Mouse (Mus musculus) cerebellum, adult (tissue): ENCODE measurements around the gene Snrpg.
"Not testable (repeated sequence)": the region's sequence is repeated elsewhere in the genome, so short reads cannot be mapped to it uniquely, and the experiment has no call there.

Source experiments
- ATAC-seq: cut with Nextera tagmentation; 2 replicates; pipeline ENCODE4 v1.9.2; 2017; ENCODE audit warnings: mild to moderate bottlenecking, moderate library complexity, mixed read lengths; ENCODE audit not compliant: insufficient number of reproducible peaks, low FRiP score, low TSS enrichment

Snrpg gene

DNA sequence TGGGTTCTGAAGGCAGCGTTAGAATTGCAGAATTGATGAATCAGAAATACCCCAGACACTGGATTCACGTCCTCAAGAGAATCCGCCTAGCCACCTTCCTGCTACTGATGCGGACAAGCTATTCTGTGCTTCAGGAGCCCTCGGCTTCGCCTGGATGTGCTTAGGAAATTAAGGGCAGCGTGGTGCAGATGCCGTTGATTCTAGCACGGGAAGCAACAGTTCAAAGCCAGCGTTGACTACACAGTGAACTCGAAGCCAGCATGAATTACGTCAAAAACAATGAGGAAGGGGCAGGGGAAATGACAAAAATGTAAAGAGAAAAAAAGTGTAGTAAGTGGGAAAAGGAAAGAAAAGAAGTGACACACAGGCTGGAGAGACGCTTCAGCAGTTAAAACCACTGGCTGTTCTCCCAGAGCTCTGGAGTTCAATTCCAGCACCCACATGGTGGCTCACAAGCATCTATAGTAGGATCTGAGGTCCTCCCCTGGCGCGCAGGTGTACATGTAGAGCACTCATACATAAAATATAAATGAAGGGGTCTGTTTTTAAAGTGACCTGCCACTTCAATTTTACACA lies at the start of gene Snrpg:
Gene Snrpg, plus strand, starts transcription at position 541 of the 576 bp plus-strand sequence.
- no peak for ATAC-seq

DNA sequence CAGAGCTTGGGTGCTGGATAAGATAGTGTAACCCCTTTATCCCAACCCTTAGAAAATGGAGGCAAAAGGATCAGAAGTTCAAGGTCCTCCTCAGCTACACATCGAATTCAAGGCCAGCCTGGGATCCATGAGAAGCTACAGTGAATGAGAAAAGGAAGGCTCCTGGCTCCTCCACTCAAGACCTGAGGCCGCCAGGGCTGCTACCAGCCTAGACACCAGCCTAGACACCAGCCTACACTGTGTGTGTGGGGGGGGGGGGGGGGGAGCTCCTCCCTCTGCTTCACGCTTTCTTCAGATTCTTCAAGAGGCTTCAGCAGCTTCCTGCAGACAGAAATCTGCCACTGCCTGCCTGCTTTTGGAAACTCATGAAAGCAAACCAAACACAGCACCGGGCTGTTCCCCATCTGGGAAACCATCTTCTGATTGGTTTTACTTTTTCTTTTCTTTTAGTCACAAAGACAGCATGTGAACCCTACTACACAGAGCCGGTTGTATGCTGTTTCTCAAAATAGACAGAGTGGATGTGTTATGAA lies 49.0 kb upstream of the Snrpg start:
- ATAC-seq, result no peak

DNA sequence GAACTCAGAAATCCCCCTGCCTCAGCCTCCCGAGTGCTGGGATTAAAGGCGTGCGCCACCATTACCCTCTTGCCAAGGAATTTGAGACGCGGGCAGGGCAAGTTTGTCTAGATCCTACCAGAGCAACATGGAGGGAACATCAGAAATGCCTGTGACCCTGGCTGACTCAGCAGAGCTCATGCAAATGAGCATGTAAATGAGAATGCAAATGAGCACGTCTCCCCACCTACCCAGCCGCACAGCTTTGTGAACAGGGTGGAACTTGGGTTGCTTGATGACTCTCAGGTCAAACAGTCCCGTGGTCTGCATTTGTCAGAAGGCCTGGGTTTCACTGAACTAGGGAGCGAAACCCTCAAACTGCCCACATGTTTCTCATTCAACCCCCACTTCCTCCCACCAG lies 48.1 kb upstream of the Snrpg start:
- no peak for ATAC-seq

DNA sequence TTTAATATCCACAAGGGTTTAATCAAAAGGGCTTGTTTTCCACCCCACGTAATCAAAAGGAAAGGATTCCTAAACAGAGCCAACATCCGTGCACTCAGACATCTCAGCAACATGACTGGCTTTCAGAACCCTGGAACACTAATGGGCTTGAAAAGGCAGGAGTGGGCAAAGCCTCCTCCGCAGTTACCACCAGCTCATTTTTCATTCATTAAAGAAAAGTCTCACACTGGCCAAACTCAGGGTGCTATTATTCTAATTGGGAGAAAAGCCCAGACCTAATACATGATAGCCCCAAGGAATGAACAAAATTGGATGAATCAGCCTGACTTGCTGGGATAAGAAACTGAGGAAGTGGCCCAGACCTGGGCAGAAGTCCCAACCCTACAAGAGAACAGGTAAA lies 46.7 kb upstream of the Snrpg start:
- ATAC-seq, result no peak

DNA sequence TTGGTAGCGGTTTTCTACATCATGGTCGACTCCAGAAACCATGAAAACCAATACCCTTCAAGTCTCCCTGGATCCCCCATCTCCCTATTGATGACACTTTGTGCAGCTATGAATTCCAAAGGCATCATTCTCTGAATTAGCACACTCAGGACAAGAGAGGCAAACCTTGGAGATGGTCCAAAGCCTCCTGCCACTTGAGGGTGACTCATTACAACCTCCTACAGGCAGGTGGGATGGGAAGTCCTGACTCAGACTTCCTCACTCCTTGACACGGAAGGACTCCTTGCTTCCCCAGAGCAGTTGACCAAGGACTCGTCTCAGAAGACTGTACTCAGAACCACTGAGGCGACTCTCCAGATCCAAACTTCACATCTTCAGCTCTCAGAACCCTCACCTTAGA lies 45.5 kb upstream of the Snrpg start:
- ATAC-seq, result no peak

DNA sequence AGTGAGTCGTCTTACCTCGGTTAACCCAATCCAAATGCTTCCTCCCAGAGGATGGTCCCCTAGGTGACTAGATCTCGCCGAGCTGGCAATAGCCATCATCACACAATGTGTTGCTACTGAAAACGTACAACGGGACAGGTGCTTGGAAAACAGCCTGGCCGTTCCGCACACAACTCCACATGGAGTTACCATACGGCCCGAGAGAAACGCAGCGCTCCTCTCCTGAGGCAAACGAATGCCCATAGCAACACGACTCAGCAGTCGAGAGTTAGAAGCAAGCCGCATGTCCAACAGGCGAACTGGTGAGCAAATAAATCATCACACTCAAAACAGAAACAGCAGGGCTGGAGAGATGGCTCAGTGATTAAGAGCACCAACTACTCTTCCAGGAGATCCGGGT lies 44.2 kb upstream of the Snrpg start:
- ATAC-seq, result no peak

DNA sequence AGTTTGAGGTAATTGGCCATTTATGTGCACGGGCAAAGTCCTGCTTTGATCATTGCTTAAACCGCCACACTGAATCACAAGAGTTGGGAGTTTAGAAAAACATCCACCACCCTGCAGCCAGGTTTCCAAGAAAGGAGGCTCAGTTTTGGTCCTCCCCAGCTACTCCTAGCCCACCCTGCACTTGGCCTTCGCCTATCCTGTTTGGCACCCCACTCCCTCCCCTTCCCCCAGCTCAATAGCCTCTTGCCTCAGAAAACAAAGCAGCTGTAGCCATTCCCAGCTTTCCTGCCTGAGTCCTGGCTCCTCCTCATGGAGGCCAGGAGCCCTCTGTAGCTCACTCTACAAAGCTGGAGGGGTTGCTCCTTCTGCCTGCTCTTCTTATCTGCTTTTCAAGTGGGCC lies 42.7 kb upstream of the Snrpg start:
- no peak for ATAC-seq

DNA sequence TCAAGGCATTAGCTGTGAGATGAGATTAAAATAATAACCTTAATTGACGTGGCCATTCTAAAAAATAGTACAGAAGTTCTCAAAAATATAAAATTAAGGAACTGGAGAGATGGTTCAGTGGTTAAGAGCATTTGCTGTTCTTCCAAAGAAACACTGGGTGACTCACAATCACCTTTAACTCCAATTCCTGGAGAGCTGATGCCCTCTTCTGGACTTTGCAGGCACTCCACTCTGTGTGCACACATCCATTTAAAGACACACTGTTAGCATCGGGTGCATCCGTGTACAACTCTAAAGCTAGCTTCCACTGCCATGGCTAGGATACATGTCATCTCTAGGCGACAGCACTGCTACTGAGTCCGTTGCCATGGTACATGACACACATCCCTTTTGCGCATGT lies 41.2 kb upstream of the Snrpg start:
- no peak for ATAC-seq

DNA sequence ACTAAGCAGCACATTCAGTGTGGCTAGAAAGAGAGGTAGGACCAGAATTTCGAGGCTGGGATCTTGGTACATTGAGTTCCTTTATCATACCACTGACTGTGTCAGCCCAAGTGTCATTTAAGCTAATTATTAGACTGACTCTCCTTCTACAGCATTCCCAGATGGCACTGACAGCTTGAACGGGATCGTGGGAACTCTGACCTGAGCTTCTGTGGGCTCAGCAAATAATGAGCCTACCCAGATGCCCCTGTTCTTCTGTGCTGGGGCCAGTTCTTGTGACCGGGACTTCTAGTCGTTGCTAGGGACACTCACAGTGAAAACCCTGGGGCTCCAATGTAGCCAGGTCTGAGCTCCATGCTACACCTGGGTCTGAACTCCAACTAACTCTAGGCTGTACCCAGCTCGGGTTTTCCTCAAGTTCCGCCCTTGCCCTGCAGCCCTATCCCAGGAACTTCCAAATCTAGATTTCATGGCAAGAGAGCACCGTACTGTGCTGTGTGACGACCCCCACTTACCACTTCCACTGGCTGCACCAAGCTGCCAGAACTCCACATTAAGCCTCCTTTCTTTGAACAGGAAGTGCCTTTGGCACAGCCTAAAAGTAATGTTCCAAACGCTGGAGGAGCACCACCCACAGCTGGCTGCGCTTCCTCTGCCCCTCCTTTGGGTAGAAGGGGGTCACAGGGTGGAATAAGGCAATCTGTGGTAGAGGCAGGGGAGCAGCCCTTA lies 35.8 kb upstream of the Snrpg start:
- ATAC-seq, result no peak

DNA sequence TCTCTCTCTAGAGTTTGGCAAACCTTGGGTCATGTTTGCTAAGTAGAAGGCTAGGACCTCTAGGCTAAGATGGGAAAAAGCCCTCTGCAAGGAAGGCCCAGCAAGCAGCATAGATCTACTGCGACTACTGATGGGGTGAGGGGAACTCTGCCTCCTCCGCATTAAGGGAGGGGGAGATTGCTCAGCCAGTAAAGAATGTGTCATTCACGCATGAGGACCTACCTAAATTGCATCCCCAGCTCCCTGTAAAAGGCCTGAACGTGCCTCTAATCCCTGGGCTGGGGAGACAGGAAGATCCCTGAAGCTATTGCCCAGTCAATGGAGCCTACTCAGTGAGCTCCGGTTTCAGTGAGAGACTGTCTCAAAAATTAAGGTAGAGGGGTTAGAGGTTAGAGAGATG lies 35.2 kb upstream of the Snrpg start:
- ATAC-seq, result no peak

DNA sequence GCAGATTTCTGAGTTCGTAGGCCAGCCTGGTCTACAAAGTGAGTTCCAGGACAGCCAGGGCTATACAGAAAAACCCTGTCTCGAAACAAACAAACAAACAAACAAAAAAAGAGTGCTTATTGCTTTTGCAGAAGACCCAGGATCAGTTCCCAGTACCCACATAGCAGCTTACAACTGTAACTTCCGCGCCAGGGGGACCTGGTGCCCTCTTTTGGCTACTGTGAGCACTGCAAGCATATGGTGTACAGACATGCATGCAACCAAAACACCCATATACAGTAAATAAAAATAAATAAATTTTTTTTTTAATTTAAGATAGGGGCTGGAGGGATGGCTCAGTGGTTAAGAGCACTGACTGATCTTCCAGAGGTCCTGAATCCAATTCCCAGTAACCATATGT lies 34.8 kb upstream of the Snrpg start:
- not testable (repeated sequence) for ATAC-seq

DNA sequence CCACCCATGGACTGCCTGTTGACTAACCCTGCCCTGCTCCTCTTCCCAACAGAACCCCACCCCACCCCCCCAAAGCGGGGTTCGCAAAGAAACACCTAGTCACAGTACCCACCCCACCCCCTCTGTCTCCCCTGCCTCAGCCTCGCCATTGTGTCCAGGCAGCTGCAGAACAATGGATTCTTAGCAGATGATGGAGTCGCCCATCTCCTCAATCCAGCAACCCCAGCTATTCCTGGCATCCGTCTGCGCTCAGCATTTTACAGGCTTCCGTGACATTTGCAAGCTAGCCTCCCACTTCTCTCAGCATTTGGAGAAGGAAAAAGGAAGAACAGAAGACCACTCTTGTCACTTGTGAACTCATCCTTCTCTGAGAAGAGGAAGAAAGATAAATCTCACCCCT lies 27.4 kb upstream of the Snrpg start:
- no peak for ATAC-seq

DNA sequence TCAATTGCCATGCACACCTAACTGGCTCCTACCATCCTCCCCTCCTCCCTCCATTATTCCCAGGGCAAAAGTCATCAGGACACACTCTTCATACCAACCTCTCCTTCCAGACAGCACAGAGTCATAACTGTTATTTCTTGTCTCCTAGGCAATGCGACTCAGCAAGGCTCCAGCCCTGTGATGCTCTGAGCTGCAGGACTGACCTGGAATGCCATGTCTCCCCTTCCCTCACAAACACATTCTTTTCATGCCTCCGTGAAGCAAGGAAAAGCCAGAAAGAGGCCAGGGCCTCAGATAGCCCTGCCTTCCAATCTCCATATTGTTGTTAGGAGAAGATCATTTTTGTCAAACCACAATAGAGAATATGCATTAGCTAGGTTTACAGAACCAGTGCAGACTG lies 25.0 kb upstream of the Snrpg start:
- no peak for ATAC-seq

DNA sequence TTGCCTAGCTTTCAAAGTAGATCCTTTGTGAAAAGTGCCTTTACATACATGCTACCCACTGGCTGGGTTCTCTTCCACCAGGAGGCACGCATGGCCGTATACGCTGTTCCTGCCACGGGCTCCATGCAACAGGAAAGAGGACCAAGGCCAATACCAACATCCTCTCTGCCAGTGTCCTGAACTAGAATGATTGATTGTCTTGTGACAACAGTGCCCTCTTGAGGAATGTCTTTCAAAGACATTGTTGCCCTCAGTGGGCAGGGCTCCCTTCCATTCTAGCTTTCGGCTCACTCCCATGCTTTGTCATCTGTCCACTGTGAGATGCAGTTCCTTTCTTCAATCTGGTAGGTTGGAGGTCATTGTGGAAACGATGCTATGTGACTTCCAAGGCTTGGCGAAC lies 21.8 kb upstream of the Snrpg start:
- ATAC-seq, result no peak

DNA sequence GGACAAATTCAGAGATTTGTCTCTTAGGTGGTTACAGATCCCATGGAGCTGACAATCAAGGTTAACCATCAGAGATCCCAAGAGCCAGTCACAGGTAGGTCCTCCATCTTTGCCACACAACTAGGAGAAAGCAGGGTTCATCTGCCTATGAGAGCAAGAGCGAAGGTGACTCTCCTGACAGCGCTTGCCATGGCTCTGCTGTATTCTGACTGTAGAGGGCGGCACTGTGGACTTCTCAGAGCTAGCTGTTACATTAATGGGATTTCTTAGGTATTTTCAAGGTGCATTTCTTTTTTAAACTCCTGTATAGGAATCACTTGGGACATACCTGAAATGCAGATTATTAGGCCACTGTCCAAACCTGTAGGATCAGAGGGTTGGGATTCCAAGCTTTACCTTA lies 16.2 kb upstream of the Snrpg start:
- no peak for ATAC-seq

DNA sequence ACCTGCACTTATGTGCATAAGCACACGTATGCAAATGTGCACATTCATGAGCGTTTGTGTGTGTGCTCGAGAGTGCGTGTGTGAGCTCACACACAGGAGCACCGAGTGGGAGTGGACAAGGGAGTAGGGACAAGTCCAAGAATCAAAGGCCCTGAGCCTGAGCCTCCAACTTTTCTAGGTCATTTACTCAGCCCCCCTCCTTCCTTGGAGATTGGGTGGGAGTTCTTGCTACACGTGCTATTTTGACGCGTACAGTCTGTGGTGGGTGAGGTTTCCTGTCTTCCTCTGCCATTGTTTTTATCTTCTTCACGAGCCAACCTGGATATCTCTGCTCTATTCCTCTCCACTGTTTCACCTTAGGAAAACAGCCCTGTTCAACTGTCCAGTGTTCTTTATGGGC lies 14.1 kb upstream of the Snrpg start:
- no peak for ATAC-seq

DNA sequence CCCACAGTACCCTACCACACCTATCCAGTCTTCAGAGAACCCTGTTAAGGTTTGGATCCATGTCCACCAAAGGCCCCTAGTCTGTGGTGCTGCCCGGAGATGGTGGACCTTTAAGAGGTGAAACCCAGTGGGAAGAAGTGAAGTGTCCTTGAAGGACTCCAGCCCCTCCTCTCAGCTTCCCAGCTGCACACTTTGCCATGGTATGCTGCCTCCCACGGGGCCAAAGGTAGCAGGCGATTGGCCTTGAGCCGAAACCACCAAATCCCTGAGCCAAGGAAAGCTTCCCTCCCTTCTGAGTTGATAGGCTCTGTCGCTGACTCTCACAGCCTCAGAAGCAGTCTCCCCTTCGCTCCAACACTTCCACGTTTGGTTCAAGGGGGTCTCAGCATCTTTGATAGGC lies 10.4 kb upstream of the Snrpg start:
- ATAC-seq, result no peak

DNA sequence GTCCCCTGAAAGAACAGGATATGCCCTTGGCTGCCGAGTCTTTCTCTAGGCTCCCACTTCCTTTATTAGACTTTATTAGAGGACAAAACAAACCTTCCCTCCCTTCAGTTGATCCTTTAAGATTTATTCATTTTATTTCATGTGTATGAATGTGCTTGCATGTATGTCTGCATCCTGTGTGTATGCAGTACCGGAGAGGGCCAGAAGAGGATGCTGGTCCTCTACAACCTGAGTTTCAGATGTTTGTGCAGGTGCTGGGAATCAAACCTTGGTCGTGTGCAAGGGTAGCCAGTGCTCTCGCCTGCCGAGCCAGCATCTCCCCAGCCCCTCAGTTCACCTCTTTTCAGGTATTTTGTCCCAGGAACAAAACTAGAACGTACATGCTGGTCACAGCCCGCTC lies 9.7 kb upstream of the Snrpg start:
- ATAC-seq, result no peak

DNA sequence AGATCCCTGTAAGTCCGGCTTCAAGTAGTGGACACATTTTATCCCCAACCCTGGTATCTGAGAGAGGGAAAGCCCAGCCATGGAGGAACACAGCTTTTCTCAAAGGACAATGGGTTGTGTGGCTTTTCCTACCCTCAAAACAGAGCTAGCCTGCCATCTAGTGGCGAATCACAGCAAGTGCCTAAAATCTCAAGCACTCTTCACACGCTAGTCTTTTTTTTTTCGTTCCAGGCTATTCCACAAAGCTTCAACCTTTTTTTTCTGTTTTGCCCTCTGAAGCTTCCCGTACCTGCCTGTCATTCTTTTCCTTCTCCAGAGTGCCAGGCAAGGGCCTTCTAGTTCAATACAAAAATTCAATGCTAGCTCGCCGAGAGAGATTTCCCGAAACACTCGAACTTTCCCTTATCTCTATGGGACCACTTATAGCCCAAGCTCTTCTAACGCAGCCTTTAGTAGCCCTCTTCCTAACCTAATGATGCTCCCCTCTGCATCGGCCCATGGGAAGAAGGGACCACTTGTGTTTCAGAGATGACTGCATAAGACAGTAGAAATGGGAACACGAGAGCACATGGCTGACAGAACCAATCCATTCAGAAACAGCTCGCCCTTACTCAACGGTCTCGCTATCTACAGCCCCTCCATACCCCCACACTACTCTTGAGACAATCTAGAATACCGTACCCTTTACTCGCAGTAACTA lies 6.5 kb upstream of the Snrpg start:
- ATAC-seq, result peak; percentile 47

DNA sequence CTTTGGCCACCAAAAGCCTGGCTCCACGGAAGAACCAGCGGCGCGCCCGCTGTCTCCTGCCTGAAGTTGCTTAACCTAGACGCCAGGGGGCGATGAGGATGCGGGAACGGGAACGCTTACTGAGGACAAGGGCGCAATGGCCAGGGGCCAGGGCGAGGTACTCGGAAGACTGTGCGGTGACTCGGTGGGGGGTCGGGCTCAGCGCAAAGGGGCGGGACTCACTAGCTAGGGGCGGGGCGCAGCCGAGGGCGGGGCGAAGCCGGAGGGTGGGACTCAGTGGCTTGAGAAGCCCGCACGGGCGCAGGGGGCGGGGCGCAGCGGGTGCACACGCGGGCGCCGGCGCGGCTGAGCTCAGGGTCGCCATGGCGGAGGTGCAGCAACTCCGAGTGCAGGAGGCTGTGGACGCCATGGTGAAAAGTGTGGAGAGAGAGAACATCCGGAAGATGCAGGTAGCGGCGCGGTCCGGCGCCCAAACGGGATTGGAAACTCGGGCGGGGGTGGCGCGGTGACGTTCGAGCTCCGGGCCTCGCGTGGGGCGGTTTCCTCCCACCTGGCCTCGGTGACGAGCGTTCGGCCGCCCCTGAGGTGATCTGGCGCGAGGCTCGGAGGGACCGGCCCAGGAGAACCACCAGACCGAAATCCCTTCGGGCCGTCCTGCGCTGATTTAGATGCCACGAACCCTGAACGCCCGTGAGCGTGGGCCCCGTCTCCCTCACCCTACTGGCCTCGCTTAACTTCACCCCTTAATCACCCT lies 5.6 kb upstream of the Snrpg start, which contains the start of gene Fam136a:
Gene Fam136a, plus strand, starts transcription at position 276 of the 754 bp plus-strand sequence.
- ATAC-seq, result peak; percentile 77
